Mouse (Mus musculus): ENCODE measurements around the gene Pigk.

- TF ChIP-seq POLR2A (IDR thresholded peaks at IDR 0.05; ENCODE audit: low read depth, low read length) (no peak), CTCF (IDR thresholded peaks at IDR 0.05; ENCODE audit: extremely low read depth, insufficient read depth, insufficient read length, insufficient replicate concordance) (no peak)
Measured at GRCm38 (mm10) chr3:152667356-152668211, 46.3 kb upstream of the Pigk start.

All from spleen, adult 2 months (tissue).